Mouse (Mus musculus): ENCODE data around the gene Slfn4. TPM values are rescaled to one million over a fixed set of nuclear protein-coding genes. Genes with fewer than 3 reads are reported as not detected.
"Not testable (repeated sequence)": the region's sequence is repeated elsewhere in the genome, so short reads cannot be mapped to it uniquely, and the experiment has no call there.

Gene Slfn4
- polyA plus RNA-seq, 2 experiments = 0.04 to 0.18 TPM

GRCm38 (mm10) chr11:83192001-83192400 lies 17.0 kb downstream of the Slfn4 start:
- no peak overlapping the region for H3K4me3 ChIP-seq (replicated peaks; ENCODE audit: low read length)
- H3K4me2 ChIP-seq (replicated peaks; ENCODE audit: low read depth, low read length, severe bottlenecking) = no peak overlapping the region
- 39% methylated on average over 3 of the region's 3 CpGs for WGBS
- no peak; the same call in 1 of the 2 replicates for ATAC-seq (ENCODE audit: low FRiP score, low read depth)
- TF ChIP-seq POLR2A (IDR thresholded peaks at IDR 0.05; ENCODE audit: borderline replicate concordance, extremely low read depth, insufficient read depth, insufficient read length) = no peak
- no peaks in the 10 kb centered on the region for H3K4me1 ChIP-seq (ENCODE audit: control insufficient read depth, insufficient read depth, low read length)
- H3K9ac ChIP-seq (ENCODE audit: low read depth, low read length, severe bottlenecking) = no peak overlapping the region
- no peaks in the 10 kb centered on the region for H3K36me3 ChIP-seq (ENCODE audit: control insufficient read depth, insufficient read depth, low read length)
- no peaks in the 10 kb centered on the region for H3K27me3 ChIP-seq (ENCODE audit: control insufficient read depth, insufficient read depth, low read length)
- H3K9me3 ChIP-seq (ENCODE audit: control insufficient read depth, low read length) = no peaks in the 10 kb centered on the region
- H3K27ac ChIP-seq (replicated peaks; ENCODE audit: low read depth, low read length) = no peak overlapping the region
- peak; percentile 43 for DNase-seq (ENCODE audit: low spot score)

GRCm38 (mm10) chr11:83205002-83205401 lies 30.0 kb downstream of the Slfn4 start:
- DNase-seq (ENCODE audit: low spot score) (no peak), ATAC-seq (ENCODE audit: low FRiP score, low read depth) (no peak)
- H3K4me3 ChIP-seq (replicated peaks; ENCODE audit: low read length) = no peak overlapping the region
- H3K27me3 ChIP-seq (ENCODE audit: control insufficient read depth, insufficient read depth, low read length) = no peaks in the 10 kb centered on the region
- H3K9me3 ChIP-seq (ENCODE audit: control insufficient read depth, low read length) = no peaks in the 10 kb centered on the region
- H3K4me2 ChIP-seq (replicated peaks; ENCODE audit: low read depth, low read length, severe bottlenecking) = no peak overlapping the region
- no peaks in the 10 kb centered on the region for H3K36me3 ChIP-seq (ENCODE audit: control insufficient read depth, insufficient read depth, low read length)
- no peak overlapping the region for H3K9ac ChIP-seq (ENCODE audit: low read depth, low read length, severe bottlenecking)
- no peaks in the 10 kb centered on the region for H3K4me1 ChIP-seq (ENCODE audit: control insufficient read depth, insufficient read depth, low read length)
- TF ChIP-seq POLR2A (IDR thresholded peaks at IDR 0.05; ENCODE audit: borderline replicate concordance, extremely low read depth, insufficient read depth, insufficient read length) = no peak
- no peak overlapping the region for H3K27ac ChIP-seq (replicated peaks; ENCODE audit: low read depth, low read length)

- H3K36me3 ChIP-seq (ENCODE audit: control insufficient read depth, insufficient read depth, low read length) = no peaks in the 10 kb centered on the region
- no peaks in the 10 kb centered on the region for H3K9me3 ChIP-seq (ENCODE audit: control insufficient read depth, low read length)
- no peak for ATAC-seq (ENCODE audit: low FRiP score, low read depth)
- no peaks in the 10 kb centered on the region for H3K4me1 ChIP-seq (ENCODE audit: control insufficient read depth, insufficient read depth, low read length)
- no peak for TF ChIP-seq POLR2A (IDR thresholded peaks at IDR 0.05; ENCODE audit: borderline replicate concordance, extremely low read depth, insufficient read depth, insufficient read length)
- 69% methylated on average over 1 of the region's 1 CpGs for WGBS
- H3K4me2 ChIP-seq (replicated peaks; ENCODE audit: low read depth, low read length, severe bottlenecking) = no peak overlapping the region
- no peak overlapping the region for H3K27ac ChIP-seq (replicated peaks; ENCODE audit: low read depth, low read length)
- H3K27me3 ChIP-seq (ENCODE audit: control insufficient read depth, insufficient read depth, low read length) = no peaks in the 10 kb centered on the region
- H3K4me3 ChIP-seq (replicated peaks; ENCODE audit: low read length) = no peak overlapping the region
- no peak for DNase-seq (ENCODE audit: low spot score)
- H3K9ac ChIP-seq (ENCODE audit: low read depth, low read length, severe bottlenecking) = no peak overlapping the region
These were observed 41.1 kb downstream of the Slfn4 start for GRCm38 (mm10) chr11:83216119-83216518.

- Histone ChIP-seq H3K27me3 (ENCODE audit: control insufficient read depth, insufficient read depth, low read length) (no peaks in the 10 kb centered on the region), H3K9me3 (ENCODE audit: control insufficient read depth, low read length) (no peaks in the 10 kb centered on the region), H3K4me1 (ENCODE audit: control insufficient read depth, insufficient read depth, low read length) (no peaks in the 10 kb centered on the region), H3K4me3 (replicated peaks; ENCODE audit: low read length) (no peak overlapping the region), H3K9ac (ENCODE audit: low read depth, low read length, severe bottlenecking) (no peak overlapping the region), H3K4me2 (replicated peaks; ENCODE audit: low read depth, low read length, severe bottlenecking) (no peak overlapping the region), H3K36me3 (ENCODE audit: control insufficient read depth, insufficient read depth, low read length) (no peaks in the 10 kb centered on the region), H3K27ac (replicated peaks; ENCODE audit: low read depth, low read length) (no peak overlapping the region)
- no peak for TF ChIP-seq POLR2A (IDR thresholded peaks at IDR 0.05; ENCODE audit: borderline replicate concordance, extremely low read depth, insufficient read depth, insufficient read length)
- WGBS = 80% methylated on average over 1 of the region's 1 CpGs
- DNase-seq (ENCODE audit: low spot score) = no peak
- ATAC-seq (ENCODE audit: low FRiP score, low read depth) = no peak
These were observed 46.4 kb downstream of the Slfn4 start for GRCm38 (mm10) chr11:83221328-83221877.

GRCm38 (mm10) chr11:83223367-83223766 lies 48.4 kb downstream of the Slfn4 start:
- 74% methylated on average over 7 of the region's 7 CpGs for WGBS
- no peak overlapping the region for H3K4me2 ChIP-seq (replicated peaks; ENCODE audit: low read depth, low read length, severe bottlenecking)
- no peak for ATAC-seq (ENCODE audit: low FRiP score, low read depth)

GRCm38 (mm10) chr11:83223793-83224192 lies 48.8 kb downstream of the Slfn4 start:
- ATAC-seq (ENCODE audit: low FRiP score, low read depth); H3K4me2 ChIP-seq (replicated peaks; ENCODE audit: low read depth, low read length, severe bottlenecking); H3K4me1 ChIP-seq (ENCODE audit: control insufficient read depth, insufficient read depth, low read length); H3K36me3 ChIP-seq (ENCODE audit: control insufficient read depth, insufficient read depth, low read length); H3K4me3 ChIP-seq (replicated peaks; ENCODE audit: low read length); DNase-seq (ENCODE audit: low spot score); H3K9ac ChIP-seq (ENCODE audit: low read depth, low read length, severe bottlenecking); H3K27me3 ChIP-seq (ENCODE audit: control insufficient read depth, insufficient read depth, low read length); H3K9me3 ChIP-seq (ENCODE audit: control insufficient read depth, low read length); H3K27ac ChIP-seq (replicated peaks; ENCODE audit: low read depth, low read length): not testable (repeated sequence)
- 58% methylated on average over 5 of the region's 5 CpGs for WGBS

More at GRCm38 (mm10) chr11:83223367-83223766, 48.4 kb downstream of the Slfn4 start:
- no peaks in the 10 kb centered on the region for H3K9me3 ChIP-seq (ENCODE audit: control insufficient read depth, low read length)
- no peaks in the 10 kb centered on the region for H3K4me1 ChIP-seq (ENCODE audit: control insufficient read depth, insufficient read depth, low read length)
- no peaks in the 10 kb centered on the region for H3K36me3 ChIP-seq (ENCODE audit: control insufficient read depth, insufficient read depth, low read length)
- no peak for DNase-seq (ENCODE audit: low spot score)
- no peak for TF ChIP-seq POLR2A (IDR thresholded peaks at IDR 0.05; ENCODE audit: borderline replicate concordance, extremely low read depth, insufficient read depth, insufficient read length)
- no peak overlapping the region for H3K27ac ChIP-seq (replicated peaks; ENCODE audit: low read depth, low read length)
- no peak overlapping the region for H3K9ac ChIP-seq (ENCODE audit: low read depth, low read length, severe bottlenecking)
- no peaks in the 10 kb centered on the region for H3K27me3 ChIP-seq (ENCODE audit: control insufficient read depth, insufficient read depth, low read length)
- H3K4me3 ChIP-seq (replicated peaks; ENCODE audit: low read length) = no peak overlapping the region

Measured in limb, embryonic 14.5 days (tissue).